Mouse (Mus musculus): ENCODE measurements at regions not wholly inside any gene's neighbourhood (a gene's known extent, or its start where the extent isn't known, plus 50 kb on each side); places are given as distances from the start of the nearest gene placed in this dataset.

DNA sequence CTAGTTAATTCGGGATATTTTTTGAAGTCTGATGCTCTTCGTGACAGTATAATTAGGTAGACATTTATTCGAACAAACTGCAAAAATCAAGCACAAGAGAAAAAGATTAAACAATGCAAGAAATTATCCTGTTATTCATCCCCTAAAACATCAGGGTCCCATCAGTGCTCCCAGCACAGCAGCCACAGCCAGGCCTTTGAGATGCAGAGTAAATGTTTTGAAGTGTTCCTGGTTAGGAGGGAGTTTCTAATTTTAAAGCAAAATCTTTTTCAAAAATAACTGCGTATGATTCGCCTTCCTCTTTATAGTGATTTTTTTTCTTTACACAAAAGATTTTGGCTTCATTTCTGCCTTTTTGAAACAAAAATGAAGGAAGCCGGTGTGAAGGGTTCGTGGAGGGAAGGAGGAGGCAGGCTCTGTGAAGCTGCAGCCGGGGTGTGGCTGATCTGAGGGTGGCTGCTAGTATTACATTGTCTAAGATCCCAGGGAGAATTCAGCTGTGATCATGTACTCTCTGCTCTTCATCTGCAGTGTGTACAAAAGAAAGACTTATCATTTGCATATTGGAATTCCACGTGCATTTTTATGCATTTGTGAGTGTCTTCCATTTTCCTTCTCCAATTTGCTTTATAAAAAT, 534.7 kb downstream of the Rwdd3 start:
- no peaks in the 10 kb centered on the region for H3K4me1 ChIP-seq (ENCODE audit: control insufficient read depth, insufficient read depth, low read length)
- WGBS: 83% methylated on average over 9 of the region's 9 CpGs
- ATAC-seq (ENCODE audit: insufficient number of reproducible peaks, low FRiP score, low TSS enrichment, low read depth) (no peak), DNase-seq (ENCODE audit: low spot score) (no peak)
- H3K4me3 ChIP-seq (ENCODE audit: low read depth, low read length): no peak overlapping the region
- no peaks in the 10 kb centered on the region for H3K27me3 ChIP-seq (ENCODE audit: control insufficient read depth, insufficient read depth, low read length)
- H3K4me2 ChIP-seq (ENCODE audit: low read depth, severe bottlenecking): no peak overlapping the region
- H3K36me3 ChIP-seq (ENCODE audit: control insufficient read depth, insufficient read depth, low read length): no peaks in the 10 kb centered on the region
- no peak overlapping the region for H3K27ac ChIP-seq (replicated peaks; ENCODE audit: low read depth, low read length)
- no peaks in the 10 kb centered on the region for H3K9me3 ChIP-seq (ENCODE audit: control insufficient read depth, low read length)
- no peak overlapping the region for H3K9ac ChIP-seq (ENCODE audit: low read length)

DNA sequence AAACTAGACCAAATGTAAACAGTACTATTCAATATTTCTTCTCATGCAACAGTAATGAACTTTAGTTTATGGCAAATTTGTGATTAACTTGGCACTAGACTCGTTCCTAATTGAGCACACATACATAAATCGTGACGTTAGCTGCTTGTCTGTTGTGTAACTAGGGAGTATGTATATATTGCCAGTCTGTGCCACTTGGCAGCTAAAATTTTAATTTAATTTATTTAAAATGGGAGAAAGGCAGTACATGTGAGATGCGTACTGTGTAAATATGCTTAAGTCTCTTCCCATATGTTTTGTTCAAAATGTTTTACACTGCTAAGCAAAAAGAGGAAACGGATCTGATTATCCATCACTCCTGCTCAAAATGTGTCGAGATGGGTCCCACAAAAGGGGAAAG, 553.1 kb downstream of the Rwdd3 start:
- WGBS: 83% methylated on average over 6 of the region's 6 CpGs
- Histone ChIP-seq H3K27me3 (ENCODE audit: control insufficient read depth, insufficient read depth, low read length) (no peaks in the 10 kb centered on the region), H3K4me3 (ENCODE audit: low read depth, low read length) (no peak overlapping the region), H3K9me3 (ENCODE audit: control insufficient read depth, low read length) (no peaks in the 10 kb centered on the region), H3K27ac (replicated peaks; ENCODE audit: low read depth, low read length) (no peak overlapping the region), H3K36me3 (ENCODE audit: control insufficient read depth, insufficient read depth, low read length) (no peaks in the 10 kb centered on the region), H3K4me2 (ENCODE audit: low read depth, severe bottlenecking) (no peak overlapping the region), H3K4me1 (ENCODE audit: control insufficient read depth, insufficient read depth, low read length) (no peaks in the 10 kb centered on the region), H3K9ac (ENCODE audit: low read length) (no peak overlapping the region)
- no peak for ATAC-seq (ENCODE audit: insufficient number of reproducible peaks, low FRiP score, low TSS enrichment, low read depth)
- no peak for DNase-seq (ENCODE audit: low spot score)

DNA sequence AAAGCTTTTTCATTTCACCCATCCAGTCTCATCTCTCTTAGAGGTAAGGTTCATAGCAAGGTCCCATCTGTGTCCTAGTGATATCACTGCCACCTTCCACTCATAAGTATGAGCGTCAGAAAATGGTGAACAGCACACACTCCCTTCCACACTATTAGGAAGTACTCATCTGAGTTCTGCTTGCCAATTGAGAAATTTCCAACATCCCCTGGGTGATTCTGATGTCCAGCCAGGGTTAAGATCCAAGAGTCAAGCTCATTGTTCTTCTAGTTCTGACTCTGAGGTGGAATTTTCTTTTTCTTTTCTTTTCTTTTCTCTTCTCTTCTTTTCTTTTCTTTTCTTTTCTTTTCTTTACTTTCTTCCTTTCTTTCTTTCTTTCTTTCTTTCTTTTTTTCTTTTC, 577.3 kb downstream of the Rwdd3 start:
- no peak overlapping the region for H3K9ac ChIP-seq (ENCODE audit: low read length)
- DNase-seq (ENCODE audit: low spot score) (no peak), ATAC-seq (ENCODE audit: insufficient number of reproducible peaks, low FRiP score, low TSS enrichment, low read depth) (no peak)
- no peak overlapping the region for H3K4me2 ChIP-seq (ENCODE audit: low read depth, severe bottlenecking)
- WGBS: 79% methylated on average over 1 of the region's 1 CpGs
- H3K27ac ChIP-seq (replicated peaks; ENCODE audit: low read depth, low read length): no peak overlapping the region
- no peaks in the 10 kb centered on the region for H3K9me3 ChIP-seq (ENCODE audit: control insufficient read depth, low read length)
- no peaks in the 10 kb centered on the region for H3K4me1 ChIP-seq (ENCODE audit: control insufficient read depth, insufficient read depth, low read length)
- no peaks in the 10 kb centered on the region for H3K27me3 ChIP-seq (ENCODE audit: control insufficient read depth, insufficient read depth, low read length)
- no peaks in the 10 kb centered on the region for H3K36me3 ChIP-seq (ENCODE audit: control insufficient read depth, insufficient read depth, low read length)
- H3K4me3 ChIP-seq (ENCODE audit: low read depth, low read length): no peak overlapping the region

DNA sequence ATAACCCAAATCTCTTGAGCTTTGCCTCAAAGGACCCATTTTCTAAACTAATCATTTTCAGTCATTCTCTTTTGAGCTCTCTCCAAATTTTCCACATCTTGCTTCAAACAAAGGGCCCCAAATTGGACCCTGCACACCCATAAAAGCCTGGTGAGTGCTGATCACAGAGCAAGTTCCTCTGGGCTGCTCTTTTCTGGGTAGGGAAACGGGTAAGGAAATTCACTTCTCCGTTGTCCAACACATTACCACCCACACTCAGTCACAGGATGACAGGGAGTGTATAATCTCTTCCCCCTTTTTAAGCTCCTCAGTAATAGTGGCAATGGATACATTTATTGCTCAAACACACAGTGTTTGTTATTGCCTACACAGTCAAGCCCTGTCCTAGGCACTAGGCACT, 580.3 kb downstream of the Rwdd3 start:
- WGBS: 46% methylated on average over 2 of the region's 2 CpGs
- Histone ChIP-seq H3K27ac (replicated peaks; ENCODE audit: low read depth, low read length) (no peak overlapping the region), H3K27me3 (ENCODE audit: control insufficient read depth, insufficient read depth, low read length) (no peaks in the 10 kb centered on the region), H3K4me3 (ENCODE audit: low read depth, low read length) (no peak overlapping the region), H3K4me2 (ENCODE audit: low read depth, severe bottlenecking) (no peak overlapping the region), H3K9me3 (ENCODE audit: control insufficient read depth, low read length) (no peaks in the 10 kb centered on the region), H3K9ac (ENCODE audit: low read length) (no peak overlapping the region), H3K4me1 (ENCODE audit: control insufficient read depth, insufficient read depth, low read length) (no peaks in the 10 kb centered on the region), H3K36me3 (ENCODE audit: control insufficient read depth, insufficient read depth, low read length) (no peaks in the 10 kb centered on the region)
- DNase-seq (ENCODE audit: low spot score) (no peak), ATAC-seq (ENCODE audit: insufficient number of reproducible peaks, low FRiP score, low TSS enrichment, low read depth) (no peak)

DNA sequence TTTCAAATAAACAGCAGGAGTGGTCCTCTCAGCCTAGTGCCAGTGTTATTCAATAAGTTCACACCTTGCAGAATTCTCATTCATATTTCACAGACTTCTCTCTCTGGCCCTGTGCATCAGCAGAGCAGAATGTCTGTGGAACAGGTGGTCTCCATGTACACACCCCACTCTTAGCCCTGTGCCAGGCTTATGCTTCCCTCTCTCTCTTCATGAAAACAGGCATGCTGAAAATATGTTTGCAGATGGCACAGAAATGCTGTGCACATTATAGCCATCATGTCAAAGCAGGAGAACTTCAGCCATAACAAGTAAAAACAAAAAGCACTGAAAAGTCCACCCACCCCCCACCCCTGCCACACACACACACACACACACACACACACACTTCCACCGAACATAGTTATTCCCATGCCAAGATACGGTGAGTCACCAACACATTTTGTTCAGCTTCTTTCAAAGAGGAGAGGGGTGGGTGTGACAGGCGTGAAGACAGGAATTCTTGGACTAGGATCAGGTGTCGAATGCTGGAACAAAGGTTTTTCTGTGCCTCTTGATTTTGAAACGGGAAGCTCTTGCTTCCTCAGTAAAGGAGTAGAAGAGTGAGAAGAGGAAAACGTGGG, 600.6 kb downstream of the Rwdd3 start:
- ATAC-seq (ENCODE audit: insufficient number of reproducible peaks, low FRiP score, low TSS enrichment, low read depth): no peak
- WGBS: 67% methylated on average over 6 of the region's 6 CpGs

DNA sequence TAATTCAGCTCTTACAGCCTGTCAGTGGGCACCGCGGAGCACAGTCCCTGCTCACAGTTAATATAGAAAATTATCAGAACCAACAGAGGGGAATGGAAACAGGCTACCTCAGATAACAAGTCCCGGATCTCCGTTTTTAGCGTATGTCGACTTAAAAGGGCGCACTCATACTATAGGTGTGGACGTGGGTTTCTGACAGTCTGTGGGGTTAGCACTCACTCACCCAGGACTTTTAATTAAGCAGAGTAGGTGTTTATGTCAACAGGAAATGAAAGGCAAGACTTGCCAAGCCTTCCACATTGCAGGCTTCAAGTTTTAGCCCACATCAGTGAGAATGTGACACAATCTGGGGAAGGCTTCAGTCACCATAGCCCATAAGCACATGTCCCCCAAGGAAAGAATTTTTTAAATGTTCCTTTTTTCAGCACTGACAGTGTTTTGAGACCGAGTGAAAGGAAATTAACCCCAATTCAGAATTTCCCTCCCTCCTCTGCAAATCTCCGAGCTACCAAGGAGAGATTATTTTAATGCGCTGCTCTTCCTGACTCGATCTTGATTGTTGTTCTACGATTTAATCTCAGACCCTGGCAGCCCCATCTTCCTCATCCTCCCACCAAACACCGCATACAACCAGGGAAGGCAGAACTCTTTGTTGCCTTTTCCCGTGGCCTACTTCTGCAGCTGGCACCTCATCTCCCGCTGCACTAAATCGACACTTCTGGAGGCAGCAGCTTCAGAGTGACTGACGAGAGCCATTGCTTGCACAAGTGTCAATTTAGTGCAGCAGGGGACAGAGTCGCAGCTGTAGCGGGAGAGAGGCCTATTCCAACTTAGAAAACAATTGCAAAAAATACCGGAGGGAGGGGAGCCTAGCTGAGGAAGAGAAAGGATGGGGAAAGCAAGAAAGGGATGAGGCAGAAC, 629.7 kb downstream of the Rwdd3 start:
- peak; percentile 83 for ATAC-seq (ENCODE audit: insufficient number of reproducible peaks, low FRiP score, low TSS enrichment, low read depth)
- H3K27me3 ChIP-seq (ENCODE audit: control insufficient read depth, insufficient read depth, low read length): no peaks in the 10 kb centered on the region
- no peak overlapping the region for H3K27ac ChIP-seq (replicated peaks; ENCODE audit: low read depth, low read length)
- H3K9ac ChIP-seq (ENCODE audit: low read length): no peak overlapping the region
- no peak overlapping the region for H3K4me3 ChIP-seq (ENCODE audit: low read depth, low read length)
- H3K9me3 ChIP-seq (ENCODE audit: control insufficient read depth, low read length): no peaks in the 10 kb centered on the region
- WGBS: 27% methylated on average over 21 of the region's 21 CpGs
- peaks cover 4% of the 10 kb centered on the region; the same call in 1 of the 2 replicates for H3K4me1 ChIP-seq (ENCODE audit: control insufficient read depth, insufficient read depth, low read length)
- peak; percentile 40 for DNase-seq (ENCODE audit: low spot score)
- H3K36me3 ChIP-seq (ENCODE audit: control insufficient read depth, insufficient read depth, low read length): no peaks in the 10 kb centered on the region
- H3K4me2 ChIP-seq (ENCODE audit: low read depth, severe bottlenecking): peak overlapping the region; percentile 33

More for the DNA sequence above, 600.6 kb downstream of the Rwdd3 start:
- H3K4me2 ChIP-seq (ENCODE audit: low read depth, severe bottlenecking): no peak overlapping the region
- no peak overlapping the region for H3K27ac ChIP-seq (replicated peaks; ENCODE audit: low read depth, low read length)
- H3K36me3 ChIP-seq (ENCODE audit: control insufficient read depth, insufficient read depth, low read length): no peaks in the 10 kb centered on the region
- H3K4me3 ChIP-seq (ENCODE audit: low read depth, low read length): no peak overlapping the region
- H3K9ac ChIP-seq (ENCODE audit: low read length): no peak overlapping the region
- no peak for DNase-seq (ENCODE audit: low spot score)
- H3K9me3 ChIP-seq (ENCODE audit: control insufficient read depth, low read length): no peaks in the 10 kb centered on the region
- H3K4me1 ChIP-seq (ENCODE audit: control insufficient read depth, insufficient read depth, low read length): no peaks in the 10 kb centered on the region
- no peaks in the 10 kb centered on the region for H3K27me3 ChIP-seq (ENCODE audit: control insufficient read depth, insufficient read depth, low read length)

DNA sequence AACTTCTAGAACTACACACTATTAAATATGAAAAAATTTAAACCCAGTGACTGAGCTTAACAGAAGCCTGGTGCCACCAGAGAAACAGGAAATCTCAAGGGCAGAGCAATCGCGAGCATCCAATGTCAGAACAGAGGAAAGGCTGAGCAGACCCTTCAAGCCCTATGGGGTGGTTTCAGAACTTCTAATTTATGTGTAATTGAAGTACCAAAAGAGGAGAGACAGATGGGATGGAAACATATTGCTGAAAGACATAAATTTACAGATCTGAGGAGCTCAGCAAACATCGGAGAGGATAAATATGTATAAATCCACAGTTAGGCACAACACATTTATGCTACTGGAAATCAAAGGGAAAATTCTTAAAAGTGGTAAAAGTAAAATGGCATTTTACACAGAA, 637.6 kb downstream of the Rwdd3 start:
- DNase-seq (ENCODE audit: low spot score) (no peak), ATAC-seq (ENCODE audit: insufficient number of reproducible peaks, low FRiP score, low TSS enrichment, low read depth) (no peak)
- Histone ChIP-seq H3K9me3 (ENCODE audit: control insufficient read depth, low read length) (no peaks in the 10 kb centered on the region), H3K4me1 (ENCODE audit: control insufficient read depth, insufficient read depth, low read length) (no peaks in the 10 kb centered on the region), H3K9ac (ENCODE audit: low read length) (no peak overlapping the region), H3K27me3 (ENCODE audit: control insufficient read depth, insufficient read depth, low read length) (no peaks in the 10 kb centered on the region), H3K27ac (replicated peaks; ENCODE audit: low read depth, low read length) (no peak overlapping the region), H3K36me3 (ENCODE audit: control insufficient read depth, insufficient read depth, low read length) (no peaks in the 10 kb centered on the region), H3K4me3 (ENCODE audit: low read depth, low read length) (no peak overlapping the region), H3K4me2 (ENCODE audit: low read depth, severe bottlenecking) (no peak overlapping the region)
- 73% methylated on average over 3 of the region's 3 CpGs for WGBS

DNA sequence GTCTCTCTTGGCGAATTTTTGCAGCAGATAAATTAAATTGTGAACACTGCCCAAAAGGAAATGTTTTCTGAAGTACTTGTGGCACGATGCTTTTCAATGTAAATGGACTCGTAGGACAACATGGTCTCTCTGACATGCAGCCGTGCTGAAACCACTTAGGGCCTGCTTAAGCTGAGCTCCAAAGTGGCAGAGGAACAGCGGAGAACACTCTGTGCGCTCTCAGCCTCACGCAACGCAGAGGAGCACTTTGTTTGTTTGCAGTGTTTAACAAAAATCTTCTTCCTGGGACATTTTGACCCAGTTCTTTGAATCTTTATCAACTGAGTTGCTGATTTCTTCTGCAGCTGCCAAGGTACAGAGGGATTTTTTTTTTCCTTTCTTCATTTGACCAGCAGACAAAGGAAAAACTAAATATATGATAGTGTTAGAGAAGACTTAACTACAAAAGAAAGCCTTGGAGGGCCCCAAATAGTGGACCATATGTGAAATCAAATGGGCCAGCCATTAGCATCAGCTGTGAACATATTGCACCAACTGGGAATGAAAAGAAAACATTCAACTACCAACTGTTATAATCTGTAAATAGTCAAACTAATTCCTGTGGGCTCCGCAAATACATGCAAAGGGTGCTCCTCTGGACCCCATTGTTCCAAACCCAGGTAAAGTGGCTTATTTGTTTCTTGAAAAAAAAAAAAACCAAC, 639.5 kb downstream of the Rwdd3 start:
- Histone ChIP-seq H3K9me3 (ENCODE audit: control insufficient read depth, low read length) (no peaks in the 10 kb centered on the region), H3K4me2 (ENCODE audit: low read depth, severe bottlenecking) (no peak overlapping the region), H3K36me3 (ENCODE audit: control insufficient read depth, insufficient read depth, low read length) (no peaks in the 10 kb centered on the region), H3K27ac (replicated peaks; ENCODE audit: low read depth, low read length) (no peak overlapping the region), H3K9ac (ENCODE audit: low read length) (no peak overlapping the region), H3K27me3 (ENCODE audit: control insufficient read depth, insufficient read depth, low read length) (no peaks in the 10 kb centered on the region), H3K4me1 (ENCODE audit: control insufficient read depth, insufficient read depth, low read length) (no peaks in the 10 kb centered on the region), H3K4me3 (ENCODE audit: low read depth, low read length) (no peak overlapping the region)
- DNase-seq (ENCODE audit: low spot score) (no peak), ATAC-seq (ENCODE audit: insufficient number of reproducible peaks, low FRiP score, low TSS enrichment, low read depth) (no peak)
- WGBS: 83% methylated on average over 9 of the region's 9 CpGs
